Mouse (Mus musculus) brain, embryonic 14.5 days (tissue): Measurements from ENCODE around the gene Tnnc2.

Experiments used
- CTCF ChIP-seq: fragments of 200-500 bp; IDR thresholded peaks from 2 replicates; pipeline ENCODE4 v1.5.1; 2012; ENCODE audit warnings: inconsistent platforms, mild to moderate bottlenecking, moderate library complexity, borderline replicate concordance; ENCODE audit not compliant: insufficient read depth, insufficient read length; ENCODE audit errors: extremely low read depth
- POLR2A ChIP-seq: fragments of 200-500 bp; IDR thresholded peaks from 2 replicates; pipeline ENCODE4 v1.6.1; 2012; ENCODE audit warnings: mild to moderate bottlenecking, inconsistent platforms, borderline replicate concordance; ENCODE audit not compliant: poor library complexity, insufficient read depth, insufficient read length, severe bottlenecking; ENCODE audit errors: extremely low read depth

GRCm38 (mm10) chr2:164771123-164771522 lies 8.6 kb downstream of the Tnnc2 start:
- no peak for TF ChIP-seq CTCF
- no peak for TF ChIP-seq POLR2A
